Mouse (Mus musculus): ENCODE data around the gene Aig1.

DNA sequence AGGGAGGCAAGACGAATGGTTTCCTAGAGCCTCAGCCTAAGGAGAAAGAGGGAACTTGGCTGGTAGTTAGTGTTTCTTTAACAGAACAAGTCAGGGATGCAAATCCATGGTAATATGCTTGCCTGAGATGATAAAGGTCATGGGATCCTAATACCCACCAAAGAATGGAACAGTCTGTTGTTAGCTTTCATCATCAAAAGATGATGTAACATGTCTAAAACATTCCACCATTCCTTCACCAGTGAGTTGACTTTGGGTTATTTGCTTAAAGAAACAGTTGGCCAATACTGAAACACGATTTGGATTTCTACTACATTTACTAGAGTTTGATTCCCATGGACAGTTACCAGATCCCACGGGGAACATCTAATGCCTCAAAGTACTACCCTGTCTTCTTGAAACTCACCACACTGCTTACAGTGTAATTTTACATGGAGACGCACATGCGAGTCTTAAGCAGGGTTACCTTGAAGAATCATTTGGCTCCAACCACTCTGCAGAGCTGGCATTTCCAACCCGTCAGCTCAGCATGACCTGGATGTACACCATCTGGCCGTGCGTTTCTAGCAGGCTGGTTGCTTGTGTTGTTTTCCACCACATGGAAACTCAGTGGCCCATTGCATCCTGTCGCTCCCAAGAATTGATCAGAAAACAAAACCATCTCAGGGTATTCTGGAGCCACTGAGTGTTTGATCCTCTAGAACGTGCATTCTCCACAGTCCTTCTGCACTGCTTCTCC is 32.9 kb downstream of the Aig1 start:
- TF ChIP-seq CTCF (IDR thresholded peaks at IDR 0.05; ENCODE audit: control insufficient read depth, insufficient read depth, insufficient read length) (no peak), MAX (IDR thresholded peaks at IDR 0.05) (no peak)
